Mouse (Mus musculus): ENCODE results near the gene Ctns.

Gene Ctns

DNA sequence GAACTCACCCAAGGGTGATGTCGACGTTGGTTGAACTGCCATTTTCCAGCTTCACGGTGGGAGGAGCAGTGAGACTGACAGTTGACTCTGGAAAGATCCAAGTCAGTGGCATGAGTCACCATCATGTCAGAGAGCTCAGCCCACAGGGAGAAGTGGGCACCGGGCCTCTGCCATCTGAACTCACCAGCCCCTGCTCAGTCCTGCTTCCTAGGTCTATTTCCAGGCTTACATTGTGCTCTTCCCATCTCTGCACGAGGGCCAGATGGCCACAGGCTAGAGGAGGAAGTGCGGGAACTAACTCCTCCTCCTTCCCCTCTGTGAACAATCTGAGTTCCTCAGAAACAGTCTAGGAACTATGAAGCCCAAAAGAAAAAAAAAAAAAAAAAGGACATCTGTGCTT, 5.8 kb downstream of the Ctns start:
- peak; percentile 62 to 72 for DNase-seq

GRCm38 (mm10) chr11:73187231-73187630, 11.6 kb downstream of the Ctns start:
- DNase-seq = no peak

DNA sequence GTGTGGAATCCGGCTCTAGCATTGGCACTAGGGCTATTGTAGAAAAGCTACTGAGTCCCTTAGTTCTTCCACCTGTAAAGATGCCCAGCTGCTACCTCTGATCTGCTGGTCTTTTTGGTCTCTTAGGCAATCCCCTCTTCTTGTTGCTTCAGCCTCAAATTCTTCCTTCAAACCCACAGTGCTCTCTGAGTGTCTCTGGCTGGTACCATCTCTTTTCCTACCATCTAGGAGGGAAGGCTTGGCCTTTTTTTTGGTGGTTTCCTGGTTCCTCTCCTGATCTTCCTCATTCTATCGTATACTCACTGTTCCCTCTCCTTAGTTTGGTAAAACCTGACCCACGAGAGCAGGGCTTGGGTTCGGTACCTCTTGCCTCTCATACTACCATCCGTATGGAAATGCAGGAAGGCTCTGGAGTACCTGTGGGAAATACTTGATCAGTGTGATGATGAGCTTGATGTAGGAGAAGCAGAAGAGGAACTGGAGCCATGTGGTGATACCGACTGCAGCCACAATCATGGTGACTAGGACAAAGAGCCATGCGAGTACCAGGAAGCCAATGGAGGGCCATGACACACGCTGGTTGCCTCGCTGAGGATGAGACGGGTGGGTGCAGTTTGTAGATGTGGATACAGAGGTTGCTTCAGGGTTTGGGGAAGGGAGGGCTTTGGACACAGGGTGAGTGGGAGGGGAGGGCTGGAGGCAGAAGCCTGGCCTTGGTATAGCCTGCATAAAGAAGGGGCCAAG, 12.8 kb downstream of the Ctns start:
- no peak for DNase-seq

DNA sequence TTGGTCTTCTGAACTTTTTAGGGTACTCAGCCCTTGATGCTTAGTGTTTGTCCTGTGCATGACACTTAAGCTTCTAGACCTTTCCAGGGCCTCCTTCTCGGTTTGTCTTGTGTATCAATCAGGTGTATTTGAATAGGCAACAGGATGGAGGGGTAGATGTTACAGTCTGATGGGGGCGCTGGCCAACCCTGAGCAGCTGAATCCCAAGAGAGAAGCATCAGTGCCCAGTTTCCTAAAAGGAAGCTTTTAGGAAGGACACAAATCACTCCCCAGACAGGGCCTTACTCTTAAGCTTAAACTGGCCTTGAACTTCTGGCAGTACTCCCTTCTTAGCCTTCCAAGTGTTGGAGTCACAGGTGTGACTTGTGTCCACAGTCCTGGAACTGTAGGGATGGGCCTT, 20.9 kb downstream of the Ctns start:
- no peak for DNase-seq

- peak in 1 of 2 experiments; percentile 40 for DNase-seq
Measured at GRCm38 (mm10) chr11:73177509-73177875, 21.4 kb downstream of the Ctns start.

DNA sequence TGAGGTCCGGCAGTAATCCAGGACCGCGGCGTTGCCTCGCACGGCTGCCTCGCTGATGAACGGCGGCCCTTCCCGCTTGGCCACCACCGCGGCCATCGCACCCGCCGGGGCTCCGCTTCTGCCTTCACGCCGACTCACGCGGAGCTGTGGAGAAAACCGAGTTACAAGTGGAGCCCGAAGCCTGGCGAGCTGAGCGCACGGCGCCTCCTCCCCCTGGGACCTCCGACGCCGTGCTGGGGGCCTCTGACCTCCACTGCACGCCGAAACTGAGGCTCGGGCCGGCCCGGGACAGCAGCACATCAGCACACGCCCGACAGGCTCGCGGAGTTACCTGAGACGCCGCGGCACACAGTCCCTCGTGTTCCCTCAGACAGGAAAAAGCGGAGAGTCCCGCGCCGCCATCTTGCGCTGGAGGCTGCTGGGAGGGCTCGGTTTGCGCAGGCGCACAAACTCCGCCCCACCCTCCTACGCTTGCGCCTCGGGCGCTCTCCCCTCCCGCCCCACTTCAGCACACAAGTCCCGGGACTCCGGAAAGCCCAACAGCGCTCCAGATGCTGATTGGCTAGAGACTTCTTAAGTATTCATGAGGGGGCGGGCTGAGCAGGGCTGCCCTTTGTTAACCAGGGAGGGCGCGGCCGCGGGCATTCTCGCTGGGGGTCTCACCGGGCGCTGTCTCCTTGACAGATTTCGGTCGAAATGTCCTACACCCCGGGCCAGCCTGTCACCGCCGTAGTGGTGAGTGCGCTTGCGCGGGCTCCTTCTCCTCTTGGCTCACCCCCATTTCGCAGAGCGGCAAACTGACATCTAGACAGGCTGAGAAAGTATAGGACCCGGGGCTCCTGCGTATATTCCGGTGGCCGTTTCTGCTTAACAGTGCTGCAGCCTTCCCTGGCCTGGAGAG, 22.0 kb downstream of the Ctns start, which contains the start of the genes Emc6 and Tax1bp3:
Gene Emc6, minus strand, starts transcription at position 430 of the 901 bp plus-strand sequence.
Gene Tax1bp3, plus strand, starts transcription at position 476 of the 901 bp plus-strand sequence.
- DNase-seq = peak; percentile 96 to 97

DNA sequence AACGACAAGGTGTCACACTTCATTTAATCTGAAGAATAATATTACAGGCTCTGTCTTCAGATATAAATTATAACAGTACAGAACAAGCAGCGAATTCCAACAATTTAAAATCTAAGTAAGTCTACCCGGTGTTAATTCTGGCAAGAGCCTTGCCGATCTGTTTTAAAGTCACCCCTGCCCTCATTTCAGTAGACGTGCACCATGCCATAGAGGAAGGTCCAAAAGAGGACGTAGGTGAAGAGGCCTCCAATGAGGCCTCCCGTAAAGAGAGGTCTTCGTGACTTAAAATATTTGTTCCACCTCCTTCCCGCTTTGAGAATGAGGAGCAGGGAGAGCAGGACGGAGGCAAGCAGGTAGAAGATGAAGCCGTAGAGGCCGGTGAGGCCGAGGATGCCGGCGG, 22.7 kb downstream of the Ctns start:
- DNase-seq = no peak

- DNase-seq = no peak
Measured at GRCm38 (mm10) chr11:73175612-73176011, 23.2 kb downstream of the Ctns start.

GRCm38 (mm10) chr11:73172186-73172585, 26.7 kb downstream of the Ctns start:
- no peak for DNase-seq

- peak; percentile 64 for DNase-seq
Measured at GRCm38 (mm10) chr11:73169231-73169630, 29.6 kb downstream of the Ctns start.

GRCm38 (mm10) chr11:73168576-73168975, 30.3 kb downstream of the Ctns start:
- no peak for DNase-seq

DNA sequence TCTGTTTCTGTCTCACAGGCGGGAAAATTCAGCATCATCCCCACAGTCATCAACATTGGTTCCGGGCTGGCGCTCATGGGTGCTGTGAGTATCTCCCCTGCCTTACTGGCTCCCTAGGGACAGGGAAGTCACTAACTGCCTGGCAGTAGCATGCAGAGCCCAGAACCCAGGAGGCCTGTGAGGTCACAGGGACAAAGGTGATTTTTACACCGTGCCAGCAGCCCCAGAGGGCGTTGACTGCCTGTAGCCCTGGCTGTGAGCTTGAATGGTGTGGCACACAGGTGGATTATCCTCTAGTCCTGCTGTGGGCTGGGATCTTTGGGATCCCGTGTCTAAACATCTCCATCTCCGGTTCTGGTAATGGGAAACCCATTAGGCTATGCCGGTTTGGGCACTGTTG, 30.8 kb downstream of the Ctns start:
- DNase-seq = no peak

DNA sequence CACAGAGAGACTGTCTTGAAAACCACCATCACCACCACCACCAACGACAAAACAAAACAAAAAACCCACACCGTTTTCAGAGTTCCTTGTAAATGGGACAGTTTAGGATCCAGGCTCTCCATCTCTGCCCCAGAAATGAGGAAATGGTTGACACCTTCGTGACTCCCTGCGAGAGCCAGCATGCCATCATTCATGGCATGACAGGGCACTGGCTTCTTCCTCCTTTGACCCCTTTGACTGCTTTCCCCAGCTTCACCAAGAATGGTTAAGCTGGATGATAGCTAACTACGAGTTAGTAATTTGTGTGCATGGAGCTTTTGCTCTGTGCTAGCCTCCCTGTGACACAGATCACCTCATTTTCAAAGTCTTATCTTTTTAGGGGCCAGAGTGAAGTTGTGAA, 36.6 kb downstream of the Ctns start:
- DNase-seq = no peak

- DNase-seq = no peak
Measured at GRCm38 (mm10) chr11:73161616-73162015, 37.2 kb downstream of the Ctns start.

- DNase-seq = no peak
Measured at GRCm38 (mm10) chr11:73160811-73161200, 38.0 kb downstream of the Ctns start.

DNA sequence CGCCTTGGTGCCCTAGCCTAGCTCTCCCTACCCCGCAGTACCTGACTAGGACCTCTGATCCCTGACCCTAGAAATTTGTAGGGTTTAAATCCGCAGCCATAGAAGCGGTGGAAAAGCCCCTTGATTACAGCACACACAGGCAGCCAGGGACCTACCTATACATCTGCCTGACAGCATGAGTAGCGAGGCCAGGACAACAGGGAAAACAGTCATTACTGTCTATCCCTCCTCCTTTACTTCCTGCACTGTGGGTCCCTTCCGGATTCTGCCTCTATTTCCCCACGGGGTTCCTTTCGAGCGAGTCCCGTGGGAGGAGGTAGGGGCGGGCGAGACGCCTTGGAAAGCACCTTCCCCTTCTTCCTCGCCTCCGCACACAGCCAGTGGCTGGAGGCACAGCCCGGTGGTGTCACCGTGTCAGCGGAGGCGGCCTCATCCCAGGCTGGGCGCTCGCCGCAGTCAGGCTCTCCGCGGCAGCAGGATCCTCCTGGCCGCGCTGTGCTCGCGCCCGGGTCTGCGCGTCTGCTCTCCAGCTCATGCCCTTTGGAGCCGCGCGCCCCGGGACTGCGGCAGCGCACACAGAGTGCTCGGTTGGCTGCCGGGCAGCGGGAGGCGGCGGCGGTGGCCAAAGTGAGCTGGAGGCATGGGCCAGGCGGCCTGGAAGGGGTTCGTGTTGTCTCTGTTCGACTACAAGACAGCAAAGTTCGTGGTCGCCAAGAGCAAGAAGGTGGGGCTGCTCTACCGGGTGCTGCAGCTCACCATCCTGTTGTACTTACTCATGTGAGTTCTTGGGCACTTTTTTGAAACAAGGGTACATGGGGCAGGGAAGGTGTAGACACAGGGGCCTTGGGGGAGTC, 38.7 kb downstream of the Ctns start, which contains the start of gene P2rx5:
Gene P2rx5, plus strand, starts transcription at position 465 of the 854 bp plus-strand sequence.
- peak; percentile 36 to 56 for DNase-seq

DNA sequence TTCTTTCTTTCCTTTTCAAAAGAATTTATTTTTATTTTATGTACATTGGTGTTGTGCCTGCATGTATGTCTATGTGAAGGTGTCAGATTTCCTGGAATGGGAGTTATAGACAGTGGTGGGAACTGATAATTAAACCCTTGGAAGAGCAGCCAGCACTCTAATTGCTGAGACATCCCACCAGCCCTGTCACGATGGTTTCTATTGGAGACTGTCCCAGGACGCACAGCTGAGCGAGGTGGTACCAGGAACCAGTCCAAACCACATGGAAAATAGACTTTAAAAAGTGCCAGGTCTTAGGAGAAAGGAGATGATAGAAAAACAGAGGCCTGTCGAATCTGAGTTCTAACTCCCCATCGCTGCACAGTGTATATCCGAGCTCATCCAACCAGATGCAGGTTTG, 43.8 kb downstream of the Ctns start:
- DNase-seq = no peak

DNA sequence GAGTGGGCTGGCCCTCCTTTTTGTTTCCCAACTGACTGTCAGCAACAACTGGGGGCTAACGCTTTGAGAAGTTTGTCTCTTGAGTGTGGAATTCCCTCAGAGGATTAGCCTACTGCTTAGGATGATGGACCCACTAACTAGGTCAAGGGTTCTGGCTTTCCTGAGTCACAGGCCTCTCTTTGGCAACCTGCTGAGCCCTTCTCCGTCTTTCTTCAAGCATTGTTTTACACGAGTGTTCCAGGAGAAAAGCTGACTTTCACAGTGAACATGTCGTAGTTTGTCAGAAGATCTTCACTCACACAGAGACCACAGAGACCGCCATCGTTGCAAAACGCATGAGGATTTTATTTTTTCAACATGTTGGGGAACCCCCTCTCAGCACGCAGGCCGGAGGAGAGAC, 50.6 kb downstream of the Ctns start:
- no peak for DNase-seq

- DNase-seq = no peak
Measured at GRCm38 (mm10) chr11:73146975-73147365, 51.9 kb downstream of the Ctns start.

DNA sequence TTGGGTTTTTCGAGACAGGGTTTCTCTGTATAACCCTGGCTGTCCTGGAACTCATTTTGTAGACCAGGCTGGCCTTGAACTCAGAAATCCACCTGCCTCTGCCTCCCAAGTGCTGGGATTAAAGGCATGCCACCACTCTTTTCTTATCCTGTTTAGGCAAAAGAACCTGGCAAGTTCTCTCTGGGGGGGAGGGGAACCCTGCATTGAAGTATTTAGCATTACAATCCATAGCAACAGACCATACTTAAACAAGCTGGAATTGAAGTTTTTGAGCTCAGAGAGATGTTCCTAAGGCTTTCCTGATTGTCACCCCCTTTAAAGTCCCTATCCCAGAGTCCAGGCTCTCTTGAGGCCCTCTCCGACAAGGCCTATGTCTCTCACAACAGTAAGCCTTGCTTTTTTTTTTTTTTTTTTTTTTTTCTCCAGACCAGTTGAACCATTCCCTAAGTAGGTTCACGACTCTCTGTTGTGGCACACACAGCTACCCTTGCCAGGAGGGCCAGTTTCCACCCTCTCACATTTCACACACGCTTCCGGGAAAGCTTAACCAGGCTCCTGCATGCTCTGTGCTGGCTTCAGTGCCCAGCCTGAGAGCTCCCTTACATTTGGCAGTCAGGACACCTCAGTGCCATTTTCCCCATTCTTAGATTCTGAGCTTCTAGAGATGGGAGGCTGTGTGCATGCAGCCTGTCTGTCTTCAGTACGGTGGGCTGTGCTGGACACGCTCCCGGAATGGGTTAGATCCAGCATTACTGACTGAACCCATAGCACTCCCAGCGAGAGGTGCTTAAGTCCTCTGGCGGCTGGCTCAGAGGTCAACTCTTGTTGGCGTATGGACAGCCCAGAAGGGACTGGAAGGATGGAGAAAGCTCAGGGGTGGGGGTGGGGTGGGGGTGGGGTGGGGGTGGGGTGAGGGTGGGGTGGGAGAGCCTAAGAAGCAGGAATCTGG, 52.5 kb downstream of the Ctns start:
- DNase-seq = no peak

DNA sequence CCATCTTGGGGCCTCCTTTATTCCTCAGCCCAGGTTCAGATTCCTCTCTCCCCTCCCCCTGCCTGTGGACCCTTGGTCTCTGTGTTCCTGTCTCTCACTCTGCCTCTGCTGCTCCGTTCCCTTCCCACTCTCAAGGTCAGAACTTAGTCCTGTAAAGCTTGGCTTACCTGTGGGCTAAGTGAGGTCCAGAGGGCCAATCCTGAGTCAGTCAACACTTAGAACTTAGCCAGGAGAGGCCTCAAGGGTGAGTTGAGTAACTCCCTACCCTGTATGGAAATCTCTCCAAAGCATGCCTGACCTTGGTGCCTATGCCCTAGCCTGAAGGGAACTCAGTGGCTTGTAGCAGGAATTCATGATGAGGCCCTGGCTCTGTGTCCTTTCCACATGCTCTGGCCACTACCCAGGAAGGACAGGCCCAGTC, 54.6 kb downstream of the Ctns start:
- no peak for DNase-seq
